Mouse (Mus musculus) lung, adult 2 months (tissue): ENCODE results near the gene Ssu72.
"Not testable (repeated sequence)": the region's sequence is repeated elsewhere in the genome, so short reads cannot be mapped to it uniquely, and the experiment has no call there.

Experiments used
- CTCF ChIP-seq: fragments of 200-500 bp; IDR thresholded peaks from 2 replicates; pipeline ENCODE4 v1.5.1; 2011; ENCODE audit warnings: mild to moderate bottlenecking, low read length, control low read depth; ENCODE audit not compliant: insufficient read depth
- POLR2A ChIP-seq: fragments of 200-500 bp; IDR thresholded peaks from 2 replicates; pipeline ENCODE4 v1.6.1; 2011; ENCODE audit warnings: low read depth, mild to moderate bottlenecking, control low read depth, low read length, borderline replicate concordance; ENCODE audit errors: extremely low read depth

GRCm38 (mm10) chr4:155670236-155670635, 34.4 kb upstream of the Ssu72 start:
- TF ChIP-seq CTCF, POLR2A: not testable (repeated sequence)
